Mouse (Mus musculus) CH12.LX (cell line): ENCODE measurements around the gene Hfe2. TPM values are rescaled to one million over a fixed set of nuclear protein-coding genes. Genes with fewer than 3 reads are reported as not detected.

Experiments
- DNase-seq: peaks from one replicate; pipeline ENCODE4 v3.0.0-alpha.2; 2013; ENCODE audit errors: extremely low read depth
- H3K27ac ChIP-seq: 2 replicates; pipeline ENCODE4 v1.5.1; 2012; ENCODE audit warnings: low read depth, mild to moderate bottlenecking, control low read depth, moderate library complexity; ENCODE audit not compliant: insufficient read depth
- H3K27me3 ChIP-seq: replicated peaks from 2 replicates; pipeline ENCODE3; 2012; ENCODE audit warnings: inconsistent platforms
- H3K36me3 ChIP-seq, 2 experiments: replicated peaks in 1 of 2; 2 replicates each; pipeline versions ENCODE3 to v1.6.1; 2012; ENCODE audit warnings: inconsistent platforms in 1 of 2, low read length in 1 of 2, mild to moderate bottlenecking in 1 of 2, mixed read lengths in 1 of 2, moderate library complexity in 1 of 2; ENCODE audit not compliant: control insufficient read depth in 1 of 2, insufficient read depth in 1 of 2
- H3K4me1 ChIP-seq, 2 experiments: 2 replicates each; pipeline ENCODE4 v1.6.1; 2012; ENCODE audit warnings: inconsistent platforms in 1 of 2, moderate library complexity in 1 of 2; ENCODE audit not compliant: insufficient read depth in 2 of 2, control insufficient read depth in 1 of 2
- H3K4me2 ChIP-seq: 2 replicates; pipeline ENCODE4 v1.6.1; 2012; ENCODE audit warnings: low read depth, mild to moderate bottlenecking, control low read depth; ENCODE audit not compliant: poor library complexity, insufficient read depth, severe bottlenecking
- H3K4me3 ChIP-seq, 3 experiments: fragments of 150-350 bp in 1 of 3; sonication (generic) in 1 of 3; replicated peaks in 1 of 3; 2 replicates each; pipeline versions ENCODE3 to v1.5.1; 2011 to 2012; ENCODE audit warnings: low read depth in 2 of 3, low read length in 2 of 3, mild to moderate bottlenecking in 2 of 3, moderate library complexity in 2 of 3, control low read depth in 1 of 3, improper control_type of control experiment in 1 of 3, inconsistent platforms in 1 of 3, mixed read lengths in 1 of 3; ENCODE audit not compliant: poor library complexity in 1 of 3
- H3K79me2 ChIP-seq: replicated peaks from 2 replicates; pipeline ENCODE4 v1.6.1; 2012; ENCODE audit warnings: mild to moderate bottlenecking, moderate library complexity; ENCODE audit not compliant: control insufficient read depth, poor library complexity, insufficient read depth, severe bottlenecking; ENCODE audit errors: extremely low read depth
- H3K9ac ChIP-seq: 2 replicates; pipeline ENCODE4 v1.6.1; 2012; ENCODE audit warnings: low read depth, mild to moderate bottlenecking, control low read depth, moderate library complexity; ENCODE audit not compliant: insufficient read depth
- H3K9me3 ChIP-seq: replicated peaks from 2 replicates; pipeline ENCODE3; 2012; ENCODE audit warnings: low read length, inconsistent platforms, mixed read lengths
- BHLHE40 ChIP-seq: IDR thresholded peaks from 2 replicates; pipeline ENCODE4 v1.6.1; 2011; ENCODE audit warnings: mild to moderate bottlenecking, low read depth, low read length, improper control_type of control experiment
- CHD1 ChIP-seq: IDR thresholded peaks from 2 replicates; pipeline ENCODE4 v1.6.1; 2012; ENCODE audit warnings: low read depth, low read length, improper control_type of control experiment, inconsistent platforms
- CHD2 ChIP-seq: IDR thresholded peaks from 2 replicates; pipeline ENCODE4 v1.6.1; 2011; ENCODE audit warnings: low read length, improper control_type of control experiment
- CTCF ChIP-seq, 2 experiments: IDR thresholded peaks in 1 of 2; conservative IDR thresholded peaks in 1 of 2; 2 replicates each; pipeline ENCODE4 v1.5.1; 2011 to 2012; ENCODE audit warnings: low read depth in 2 of 2, low read length in 2 of 2, improper control_type of control experiment in 1 of 2, inconsistent platforms in 1 of 2, mild to moderate bottlenecking in 1 of 2, moderate library complexity in 1 of 2
- E2F4 ChIP-seq: IDR thresholded peaks from 2 replicates; pipeline ENCODE4 v1.6.1; 2011; ENCODE audit warnings: low read depth, low read length, improper control_type of control experiment; ENCODE audit not compliant: insufficient replicate concordance
- ELF1 ChIP-seq: IDR thresholded peaks from 2 replicates; pipeline ENCODE4 v1.6.1; 2014; ENCODE audit warnings: low read depth, mild to moderate bottlenecking, inconsistent platforms, low read length, improper control_type of control experiment
- EP300 ChIP-seq: IDR thresholded peaks from 2 replicates; pipeline ENCODE4 v1.6.1; 2011; ENCODE audit warnings: low read length, improper control_type of control experiment
- ETS1 ChIP-seq: conservative IDR thresholded peaks from 2 replicates; pipeline ENCODE4 v1.6.1; 2012; ENCODE audit warnings: low read depth, mild to moderate bottlenecking, inconsistent platforms, low read length, improper control_type of control experiment, moderate library complexity
- GABPA ChIP-seq: IDR thresholded peaks from 2 replicates; pipeline ENCODE4 v1.6.1; 2012; ENCODE audit warnings: low read depth, low read length, improper control_type of control experiment, inconsistent platforms; ENCODE audit not compliant: insufficient replicate concordance
- HCFC1 ChIP-seq: IDR thresholded peaks from 2 replicates; pipeline ENCODE4 v1.6.1; 2012; ENCODE audit warnings: low read depth, mild to moderate bottlenecking, inconsistent platforms, low read length, improper control_type of control experiment
- IRF4 ChIP-seq: IDR thresholded peaks from 2 replicates; pipeline ENCODE4 v1.6.1; 2014; ENCODE audit warnings: low read depth, mild to moderate bottlenecking, inconsistent platforms, low read length, improper control_type of control experiment
- JUN ChIP-seq: IDR thresholded peaks from 2 replicates; pipeline ENCODE4 v1.6.1; 2011; ENCODE audit warnings: low read depth, mild to moderate bottlenecking, low read length, improper control_type of control experiment, moderate library complexity; ENCODE audit not compliant: insufficient read depth
- JUND ChIP-seq: conservative IDR thresholded peaks from 2 replicates; pipeline ENCODE4 v1.6.1; 2011; ENCODE audit warnings: low read depth, low read length, improper control_type of control experiment
- KAT2A ChIP-seq: IDR thresholded peaks from 2 replicates; pipeline ENCODE4 v1.6.1; 2012; ENCODE audit warnings: low read length, improper control_type of control experiment, inconsistent platforms; ENCODE audit not compliant: insufficient replicate concordance
- MAFK ChIP-seq: IDR thresholded peaks from 2 replicates; pipeline ENCODE4 v1.6.1; 2011; ENCODE audit warnings: low read length, improper control_type of control experiment; ENCODE audit not compliant: insufficient replicate concordance
- MAX ChIP-seq: IDR thresholded peaks from 2 replicates; pipeline ENCODE4 v1.6.1; 2011; ENCODE audit warnings: low read length, improper control_type of control experiment
- MAZ ChIP-seq: IDR thresholded peaks from 2 replicates; pipeline ENCODE4 v1.6.1; 2012; ENCODE audit warnings: low read depth, mild to moderate bottlenecking, inconsistent platforms, low read length, improper control_type of control experiment, moderate library complexity
- MEF2A ChIP-seq: IDR thresholded peaks from 2 replicates; pipeline ENCODE4 v1.6.1; 2014; ENCODE audit warnings: low read depth, mild to moderate bottlenecking, inconsistent platforms, low read length, improper control_type of control experiment, borderline replicate concordance
- MXI1 ChIP-seq: IDR thresholded peaks from 2 replicates; pipeline ENCODE4 v1.6.1; 2011; ENCODE audit warnings: mild to moderate bottlenecking, low read depth, low read length, improper control_type of control experiment
- MYC ChIP-seq: IDR thresholded peaks from 2 replicates; pipeline ENCODE4 v1.6.1; 2011; ENCODE audit warnings: low read depth, mild to moderate bottlenecking, improper control_type of control experiment, low read length
- NELFE ChIP-seq: IDR thresholded peaks from 2 replicates; pipeline ENCODE4 v1.6.1; 2011; ENCODE audit warnings: low read depth, low read length, improper control_type of control experiment
- NRF1 ChIP-seq: IDR thresholded peaks from 2 replicates; pipeline ENCODE4 v1.6.1; 2014; ENCODE audit warnings: low read depth, mild to moderate bottlenecking, inconsistent platforms, low read length, improper control_type of control experiment, moderate library complexity
- PAX5 ChIP-seq: IDR thresholded peaks from 2 replicates; pipeline ENCODE4 v1.6.1; 2012; ENCODE audit warnings: low read length, inconsistent platforms, mixed read lengths
- POLR2A ChIP-seq: IDR thresholded peaks from 2 replicates; pipeline ENCODE4 v1.6.1; 2011; ENCODE audit warnings: low read depth, mild to moderate bottlenecking, improper control_type of control experiment, low read length
- POLR2AphosphoS2 ChIP-seq: IDR thresholded peaks from 2 replicates; pipeline ENCODE4 v1.6.1; 2011; ENCODE audit warnings: low read depth, low read length, improper control_type of control experiment
- RAD21 ChIP-seq: IDR thresholded peaks from 2 replicates; pipeline ENCODE4 v1.6.1; 2011; ENCODE audit warnings: low read depth, mild to moderate bottlenecking, low read length, improper control_type of control experiment, moderate library complexity
- RCOR1 ChIP-seq: conservative IDR thresholded peaks from 2 replicates; pipeline ENCODE4 v1.6.1; 2012; ENCODE audit warnings: low read depth, mild to moderate bottlenecking, inconsistent platforms, low read length, improper control_type of control experiment
- SIN3A ChIP-seq: IDR thresholded peaks from 2 replicates; pipeline ENCODE4 v1.6.1; 2012; ENCODE audit warnings: low read length, improper control_type of control experiment, inconsistent platforms
- SMC3 ChIP-seq: IDR thresholded peaks from 2 replicates; pipeline ENCODE4 v1.6.1; 2011; ENCODE audit warnings: low read depth, low read length, improper control_type of control experiment
- TBP ChIP-seq: conservative IDR thresholded peaks from 2 replicates; pipeline ENCODE4 v1.6.1; 2011; ENCODE audit warnings: low read depth, low read length, improper control_type of control experiment
- TCF12 ChIP-seq: IDR thresholded peaks from 2 replicates; pipeline ENCODE4 v1.6.1; 2014; ENCODE audit warnings: low read depth, mild to moderate bottlenecking, inconsistent platforms, low read length, improper control_type of control experiment
- UBTF ChIP-seq: IDR thresholded peaks from 2 replicates; pipeline ENCODE4 v1.6.1; 2012; ENCODE audit warnings: low read depth, mild to moderate bottlenecking, inconsistent platforms, low read length, improper control_type of control experiment, moderate library complexity
- USF1 ChIP-seq: IDR thresholded peaks from 2 replicates; pipeline ENCODE4 v1.6.1; 2014; ENCODE audit warnings: low read depth, mild to moderate bottlenecking, inconsistent platforms, low read length, improper control_type of control experiment
- USF2 ChIP-seq: conservative IDR thresholded peaks from 2 replicates; pipeline ENCODE4 v1.6.1; 2011; ENCODE audit warnings: low read depth, low read length, improper control_type of control experiment
- ZC3H11A ChIP-seq: IDR thresholded peaks from 2 replicates; pipeline ENCODE4 v1.6.1; 2012; ENCODE audit warnings: low read depth, mild to moderate bottlenecking, inconsistent platforms, low read length, improper control_type of control experiment
- ZKSCAN1 ChIP-seq: IDR thresholded peaks from 2 replicates; pipeline ENCODE4 v1.6.1; 2012; ENCODE audit warnings: low read depth, inconsistent platforms, low read length, improper control_type of control experiment, borderline replicate concordance
- ZMIZ1 ChIP-seq: IDR thresholded peaks from 2 replicates; pipeline ENCODE4 v1.6.1; 2012; ENCODE audit warnings: low read depth, mild to moderate bottlenecking, inconsistent platforms, low read length, improper control_type of control experiment
- ZNF384 ChIP-seq: IDR thresholded peaks from 2 replicates; pipeline ENCODE4 v1.6.1; 2012; ENCODE audit warnings: low read depth, low read length, improper control_type of control experiment, inconsistent platforms
- dilution Hi-C: fragments of 300-500 bp; cut with MboI; formaldehyde crosslinking; loops from 2 replicates; pipeline ENCODE4 v1.14.3; 2020; ENCODE audit warnings: low sequenced_read_pairs; ENCODE audit not compliant: extremely low pct_unique_long_range_greater_than_20kb, extremely low pct_ligation_motif_present
- in situ Hi-C: fragments of 300-500 bp; cut with MboI; formaldehyde crosslinking; loops from 3 replicates; pipeline ENCODE4 v1.14.3; 2019; ENCODE audit warnings: low sequenced_read_pairs, low pct_ligation_motif_present, low pct_unique_long_range_greater_than_20kb, mixed read lengths
- polyA plus RNA-seq: library from polyadenylated mRNA; unstranded; fragments of >175 nt; gene quantifications from 2 replicates; pipeline ENCODE4 v1.2.1, GENCODE M21; 2012; ENCODE audit warnings: low read depth; ENCODE audit not compliant: insufficient read length
- total RNA-seq, 2 experiments: library from RNA; depleted of rRNA; stranded (reverse); fragments of 300-350 nt in 1 of 2; fragments of >200 nt in 1 of 2; gene quantifications; 2 replicates each; pipeline ENCODE4 v1.2.3; 2012 to 2014

The Hfe2 gene
- total and polyA plus RNA-seq, 3 experiments: not detected

DNA sequence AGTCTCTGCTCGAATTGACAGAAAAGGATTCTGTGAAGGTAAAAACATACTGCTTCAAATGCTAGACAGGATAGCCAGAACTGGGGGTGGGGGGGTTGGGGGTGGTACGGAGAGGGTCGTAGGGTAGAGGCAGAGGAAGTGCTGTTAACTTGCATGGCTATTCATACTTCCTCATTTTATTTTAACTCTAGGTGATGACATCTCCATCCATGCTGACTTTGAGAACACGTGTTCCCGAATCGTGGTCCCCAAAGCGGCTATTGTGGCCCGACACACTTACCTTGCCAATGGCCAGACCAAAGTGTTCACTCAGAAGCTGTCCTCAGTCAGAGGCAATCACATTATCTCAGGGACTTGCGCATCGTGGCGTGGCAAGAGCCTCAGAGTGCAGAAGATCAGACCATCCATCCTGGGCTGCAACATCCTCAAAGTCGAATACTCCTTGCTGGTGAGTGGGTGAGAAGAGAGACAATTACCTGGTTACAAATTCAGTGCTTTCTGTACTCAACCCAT lies 34.5 kb downstream of the Hfe2 start:
- Histone ChIP-seq H3K4me1 (peaks cover 8 to 57% of the 10 kb centered on the region in 2 experiments), H3K79me2 (peaks cover 41% of the 10 kb centered on the region)
- TF ChIP-seq ELF1 (no peak), POLR2AphosphoS2 (peak; percentile 74), MAFK (no peak), CHD1 (0 out of 2 replicates have a peak, but pooled peaks have one; percentile 32), USF1 (no peak), KAT2A (no peak), MAZ (peak; percentile 51; the same call in 1 of the 2 replicates), TCF12 (no peak), EP300 (no peak), GABPA (no peak), ZMIZ1 (no peak), MAX (peak; percentile 99), CTCF (conservative IDR thresholded peaks at IDR 0.05 in 1 of 2, IDR thresholded peaks at IDR 0.05 in 1 of 2; ENCODE audit: low read depth in 2 of 2, low read length in 2 of 2) (no peak), NRF1 (0 out of 2 replicates have a peak, but pooled peaks have one; percentile 8), ETS1 (no peak), USF2 (no peak), HCFC1 (no peak), MEF2A (0 out of 2 replicates have a peak, but pooled peaks have one; percentile 5), ZNF384 (no peak), TBP (no peak), JUN (no peak), RCOR1 (no peak), NELFE (no peak), IRF4 (no peak), ZC3H11A (no peak), RAD21 (no peak), SIN3A (peak; percentile 82), SMC3 (no peak), POLR2A (no peak), UBTF (0 out of 2 replicates have a peak, but pooled peaks have one; percentile 5), MXI1 (peak; percentile 97), MYC (peak; percentile 99), E2F4 (no peak), JUND (no peak), CHD2 (no peak; the same call in 1 of the 2 replicates), PAX5 (no peak), ZKSCAN1 (no peak), BHLHE40 (no peak)
- TF ChIP-seq, all 38 proteins: peak for 10
- H3K9me3 ChIP-seq: no peaks in the 10 kb centered on the region
- peak overlapping the region; percentile 97 for H3K4me2 ChIP-seq
- H3K36me3 ChIP-seq: peaks cover 28 to 30% of the 10 kb centered on the region in 2 experiments
- DNase-seq: peak; percentile 60
- H3K9ac ChIP-seq: peak overlapping the region; percentile 98
- dilution Hi-C loops (no loop called here), in situ Hi-C loops (no loop called here)
- no peaks in the 10 kb centered on the region for H3K27me3 ChIP-seq
- H3K4me3 ChIP-seq: peak overlapping the region; percentile 77 to 100 (median 78)
- H3K27ac ChIP-seq: peak overlapping the region; percentile 86
